Mouse (Mus musculus): ENCODE results near the gene Stk32c.

DNA sequence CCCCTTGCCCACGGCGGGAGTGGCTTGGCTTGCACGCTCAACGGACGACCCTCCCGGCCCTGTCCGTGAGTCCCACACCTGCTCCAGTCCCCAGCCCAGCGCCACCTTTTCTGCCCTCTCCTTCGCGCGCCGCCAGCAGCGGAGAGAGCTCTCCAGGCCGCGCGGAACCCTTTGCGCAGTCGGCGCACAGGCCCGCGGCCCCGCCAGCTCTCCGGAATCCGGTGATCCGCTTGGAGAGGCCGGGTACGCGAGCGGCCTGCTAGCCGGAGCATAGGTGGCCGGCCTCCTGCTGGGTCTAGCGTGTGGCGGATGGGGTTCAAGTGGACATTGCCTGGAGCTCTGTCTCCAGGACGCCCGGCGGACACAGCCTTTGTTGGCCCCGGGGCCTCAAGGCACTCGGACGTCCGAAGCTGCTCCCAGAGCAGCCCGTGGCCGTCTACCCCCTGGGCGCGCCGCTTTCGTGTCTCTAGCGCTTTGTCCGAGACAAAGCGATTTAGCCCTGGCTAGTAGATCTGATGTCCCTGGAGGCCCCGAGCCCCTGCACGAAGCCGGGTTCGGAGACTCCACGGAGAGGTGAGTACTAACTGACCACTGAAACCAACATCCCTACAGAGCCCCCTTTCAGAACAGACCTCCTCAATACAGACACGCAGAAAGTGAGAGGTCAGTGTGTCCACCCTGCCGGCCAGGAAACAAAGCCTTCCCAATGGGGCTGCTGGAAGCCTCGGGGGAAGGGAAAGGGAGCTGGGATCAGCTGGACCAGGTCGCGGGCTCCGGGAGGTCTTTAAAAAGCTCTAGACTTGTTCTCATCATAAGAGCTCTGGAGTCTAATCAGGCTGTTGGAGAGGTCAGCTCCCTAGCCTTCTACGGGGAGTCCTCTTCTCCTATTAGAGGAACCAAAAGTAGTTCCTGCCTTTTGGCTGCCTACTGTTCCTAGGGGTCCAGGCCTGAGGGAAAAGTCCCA lies 126.6 kb downstream of the Stk32c start:
- TF ChIP-seq CTCF (conservative IDR thresholded peaks at IDR 0.05; ENCODE audit: insufficient read depth, insufficient read length, low read depth, low read length) (no peak), POLR2A (IDR thresholded peaks at IDR 0.05; ENCODE audit: low read depth, low read length) (no peak)
